Mouse (Mus musculus) c-Kit-positive CD71-positive TER-119-positive erythroid progenitor cells, embryonic 14.5 days (primary cell): ENCODE measurements around the gene Elmod2.
"Not testable (repeated sequence)": the region's sequence is repeated elsewhere in the genome, so short reads cannot be mapped to it uniquely, and the experiment has no call there.

Source experiments
- DNase-seq: peaks from one replicate; pipeline ENCODE4 v3.0.0-alpha.2; 2013; ENCODE audit warnings: low spot score

Gene Elmod2

DNA sequence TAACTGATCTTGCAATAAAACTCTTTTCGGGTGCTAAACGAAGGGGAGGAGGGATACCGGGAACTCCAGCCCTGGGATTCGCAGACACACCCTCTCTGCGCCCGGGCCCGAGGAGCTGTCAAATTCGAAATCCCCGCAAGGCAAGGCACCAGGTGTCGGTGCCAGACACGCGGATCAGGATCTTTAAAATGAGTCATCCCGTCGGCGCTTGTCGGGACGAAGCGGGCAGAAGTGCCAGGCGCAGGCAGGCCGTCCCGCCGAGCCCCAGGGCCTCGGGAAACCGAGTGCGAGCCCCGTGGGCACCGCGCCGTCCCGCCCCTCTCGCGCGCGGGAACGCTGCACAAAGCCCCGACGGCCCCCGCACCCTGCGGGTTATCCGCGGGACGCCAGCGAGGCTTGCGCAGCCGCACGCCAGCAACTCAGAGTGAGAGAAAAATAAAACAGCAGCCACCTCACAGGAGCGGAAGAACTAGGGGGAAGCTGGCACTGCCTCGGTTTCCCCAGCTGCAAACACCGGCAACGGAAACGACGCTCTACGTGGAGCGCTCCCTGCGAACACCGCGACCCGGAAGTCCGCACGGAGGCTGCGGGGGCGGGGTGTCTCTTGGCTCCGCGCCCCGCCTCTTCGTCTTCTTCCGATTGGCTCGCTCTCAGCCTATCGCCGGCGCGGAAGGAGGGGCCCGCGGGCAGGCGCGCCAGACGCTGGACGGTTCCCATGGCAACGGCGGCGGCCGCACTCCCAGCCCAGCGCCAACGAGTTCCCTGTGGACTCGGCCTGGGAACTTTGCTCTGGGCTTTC lies at the start of gene Elmod2:
Elmod2 (minus strand) TSS at position 588 of the 799 bp plus-strand sequence.
- peak; percentile 95 for DNase-seq

DNA sequence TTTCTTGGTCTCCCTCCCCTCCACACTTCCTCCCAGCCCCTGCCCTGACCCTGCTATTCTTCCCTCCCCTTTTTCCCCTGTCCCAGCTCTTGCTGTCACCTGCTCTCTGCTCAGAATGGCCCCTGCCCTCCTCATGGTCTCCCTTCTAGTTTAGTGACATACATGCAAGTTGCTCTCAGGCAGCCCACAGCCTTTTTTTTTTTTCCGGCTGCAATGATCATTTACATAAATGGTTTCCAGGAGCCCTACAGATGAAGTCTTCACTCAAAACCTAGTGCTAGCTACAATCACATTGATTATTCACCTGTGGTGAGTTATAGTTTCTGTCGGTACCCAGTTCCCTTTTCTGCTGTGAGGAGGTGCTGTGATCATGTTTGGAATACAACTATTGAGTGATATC lies 48.7 kb upstream of the Elmod2 start:
- DNase-seq = no peak

GRCm38 (mm10) chr8:83380141-83380540 lies 47.9 kb upstream of the Elmod2 start:
- DNase-seq = no peak

DNA sequence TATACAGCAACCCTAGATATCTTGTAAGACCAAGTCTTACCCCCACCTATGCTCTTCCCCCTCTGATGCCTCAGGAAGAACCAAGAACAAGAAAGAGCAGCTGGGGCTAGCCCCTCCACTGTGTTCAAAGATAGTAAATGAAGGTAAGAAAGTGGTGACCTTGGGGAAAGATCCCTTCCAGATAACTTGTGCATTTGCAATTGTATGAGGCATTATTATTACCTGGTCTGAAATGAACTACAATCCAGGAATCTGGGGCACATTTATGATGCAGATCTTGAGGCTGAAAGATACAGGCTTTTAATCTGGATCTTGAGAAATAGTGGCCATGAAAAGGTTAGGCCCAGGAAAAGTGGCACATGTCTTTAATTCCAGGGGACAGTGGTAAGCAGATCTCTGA lies 44.9 kb upstream of the Elmod2 start:
- DNase-seq = no peak

- DNase-seq = no peak
Observed at GRCm38 (mm10) chr8:83363156-83363769, 31.0 kb upstream of the Elmod2 start.

DNA sequence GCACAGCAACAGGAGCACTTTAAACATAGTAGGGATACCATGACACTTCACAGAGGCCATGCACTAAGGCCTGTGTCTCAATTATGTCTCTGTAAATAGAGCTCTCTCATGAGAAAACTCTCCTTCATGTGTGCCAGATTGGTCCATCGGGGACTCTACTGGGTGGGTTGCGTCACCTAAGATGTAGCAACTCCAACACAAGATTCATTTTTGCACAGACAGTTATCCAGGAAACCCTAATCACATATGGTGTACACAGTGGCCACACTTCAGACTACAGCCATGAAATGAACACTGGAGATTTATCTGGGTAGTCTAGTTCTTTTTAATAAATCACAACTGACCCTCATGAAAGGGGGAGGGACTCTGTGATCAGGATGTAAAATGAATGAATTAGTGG lies 19.0 kb upstream of the Elmod2 start:
- no peak for DNase-seq

GRCm38 (mm10) chr8:83348263-83348662 lies 16.0 kb upstream of the Elmod2 start, which contains the start of gene Mgat4d:
Gene Mgat4d (plus strand): TSS chr8:83348471.
- no peak for DNase-seq

- no peak for DNase-seq
Observed at GRCm38 (mm10) chr8:83342693-83343092, 10.4 kb upstream of the Elmod2 start.

GRCm38 (mm10) chr8:83342076-83342475 lies 9.8 kb upstream of the Elmod2 start:
- DNase-seq = no peak

DNA sequence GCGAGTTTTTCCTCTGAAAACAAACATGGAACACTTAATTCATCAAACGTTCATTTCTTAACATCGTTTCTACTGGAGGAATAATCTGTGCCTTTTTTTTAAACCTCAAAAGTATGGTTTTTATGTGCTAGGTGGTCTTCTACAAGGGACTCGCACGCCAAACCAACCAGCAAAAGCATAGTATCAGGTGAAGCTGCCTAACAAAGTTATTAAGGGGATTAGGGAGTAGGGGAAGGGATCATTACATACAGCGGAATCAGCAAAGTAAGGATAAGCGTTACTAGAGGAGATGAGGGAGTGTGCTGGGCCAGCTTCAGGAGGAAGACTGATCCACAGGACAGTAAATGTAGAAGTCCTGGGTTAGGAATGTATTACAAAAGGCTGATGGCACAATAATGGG lies 578 bp upstream of the Elmod2 start:
- DNase-seq = no peak

DNA sequence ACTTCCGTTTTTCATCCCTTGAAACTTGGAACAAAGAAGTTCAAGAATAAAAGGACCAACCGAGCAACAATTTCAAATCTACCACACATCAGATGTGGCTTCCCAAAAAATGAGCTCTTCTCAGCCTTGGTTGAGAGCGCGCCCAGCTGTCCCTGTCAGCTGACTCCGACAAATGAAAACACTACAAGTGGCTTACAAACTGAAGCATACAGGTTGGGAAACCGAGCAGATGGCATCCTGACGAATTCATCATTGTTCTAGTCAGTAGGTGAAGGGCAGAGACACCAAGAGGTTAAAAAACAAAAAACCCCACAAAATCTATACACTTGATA lies 753 bp downstream of the Elmod2 start:
- DNase-seq = peak; percentile 41

GRCm38 (mm10) chr8:83327889-83328288 lies 4.4 kb downstream of the Elmod2 start:
- DNase-seq = no peak

GRCm38 (mm10) chr8:83323056-83323455 lies 9.2 kb downstream of the Elmod2 start:
- DNase-seq = no peak

DNA sequence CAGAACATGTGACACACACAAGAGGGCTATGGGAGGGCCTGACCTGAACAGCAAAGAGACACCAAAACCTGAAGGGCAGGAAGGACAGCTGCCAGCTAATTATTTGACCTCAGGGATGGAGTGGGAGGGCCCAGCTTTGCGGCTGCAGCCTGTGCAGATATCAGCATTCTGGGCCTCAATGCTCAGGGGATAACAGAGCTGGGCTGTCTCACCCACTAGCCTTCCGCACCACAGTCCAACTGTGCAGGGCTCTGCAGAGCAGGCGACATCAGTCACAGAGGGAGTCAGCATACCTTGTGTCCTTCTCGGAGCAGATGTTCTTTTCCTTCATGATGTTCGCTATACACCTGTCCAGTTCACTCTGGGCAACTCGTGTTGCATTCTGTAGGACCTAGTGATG lies 9.9 kb downstream of the Elmod2 start:
- DNase-seq = no peak

DNA sequence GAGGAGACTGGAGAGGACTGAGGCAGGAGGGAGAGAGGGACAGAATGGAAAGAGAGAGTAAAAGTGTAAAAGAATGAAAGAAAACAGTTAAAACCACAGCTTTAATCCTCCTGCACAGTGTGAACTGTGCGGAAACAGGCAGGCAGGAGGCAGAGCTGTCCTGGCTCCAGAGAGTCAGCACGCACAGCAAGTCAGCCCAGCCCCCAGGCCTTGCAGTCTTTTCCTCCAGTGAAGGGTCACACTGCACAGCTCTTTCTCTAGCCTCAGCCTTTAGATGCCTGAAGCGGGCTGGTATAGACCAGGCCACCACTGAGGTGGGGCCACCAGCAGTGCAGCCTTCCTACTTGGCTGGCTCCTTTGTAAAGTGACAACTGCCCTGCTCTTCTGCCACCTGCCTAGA lies 11.7 kb downstream of the Elmod2 start:
- DNase-seq = no peak

- no peak for DNase-seq
Observed at GRCm38 (mm10) chr8:83315691-83316090, 16.6 kb downstream of the Elmod2 start.

DNA sequence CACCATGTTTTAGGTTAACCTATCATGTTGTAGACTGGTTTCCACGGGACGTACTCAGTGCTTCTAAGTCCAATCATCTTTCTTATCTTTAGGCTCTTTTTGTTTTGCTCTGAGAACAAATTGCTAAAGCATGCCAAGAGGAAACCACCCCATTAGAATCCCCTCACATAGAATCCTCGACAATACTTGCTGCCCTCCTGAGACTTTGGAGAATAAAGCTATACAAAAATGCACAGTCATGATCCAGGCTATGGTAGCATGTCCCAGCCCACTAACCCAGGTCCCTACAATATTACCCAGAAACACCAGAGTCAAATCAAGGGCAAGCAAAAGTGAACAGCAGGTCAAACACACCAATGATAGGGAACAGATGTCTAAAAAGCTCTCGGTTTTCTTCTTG lies 17.2 kb downstream of the Elmod2 start:
- DNase-seq = not testable (repeated sequence)

DNA sequence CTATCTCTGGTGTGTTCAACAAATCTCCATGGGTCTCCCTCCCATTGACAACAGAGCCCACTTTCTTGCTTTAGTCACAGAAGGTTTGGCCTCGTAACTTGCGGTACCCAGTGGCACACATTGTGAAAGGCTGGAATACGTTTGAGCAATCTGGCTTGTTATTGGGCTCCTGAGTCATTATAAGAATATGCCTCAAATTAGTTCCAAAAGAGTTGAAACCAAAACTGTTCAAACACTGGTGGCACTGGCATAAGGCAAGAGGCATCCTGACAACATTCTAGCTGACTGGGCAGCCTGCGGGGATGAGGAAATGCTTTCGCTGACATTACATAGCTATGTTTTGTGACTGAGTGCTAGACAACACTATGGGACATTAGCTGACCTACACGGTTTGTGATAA lies 22.4 kb downstream of the Elmod2 start:
- no peak for DNase-seq

GRCm38 (mm10) chr8:83304946-83305345 lies 27.3 kb downstream of the Elmod2 start:
- DNase-seq = no peak

DNA sequence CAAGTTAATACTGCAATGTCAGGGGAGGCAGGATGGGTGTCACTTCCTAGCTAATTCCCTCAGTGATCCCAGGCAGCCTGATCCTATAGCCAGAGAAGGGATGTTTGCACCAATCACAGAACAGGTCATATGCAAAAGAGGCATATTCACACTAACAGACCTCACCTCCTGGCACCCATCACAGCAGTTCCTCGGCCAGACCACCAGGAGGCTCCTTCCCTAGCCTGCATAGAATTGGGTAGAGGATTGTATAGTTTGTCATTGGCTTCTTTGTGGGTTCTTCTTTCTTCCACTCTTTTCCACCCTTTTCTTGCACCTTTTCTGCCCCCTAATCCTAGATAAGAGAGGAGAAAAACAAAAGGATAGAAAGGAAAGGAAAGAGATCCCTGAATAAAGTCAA lies 32.2 kb downstream of the Elmod2 start:
- no peak for DNase-seq

- DNase-seq = no peak
Observed at GRCm38 (mm10) chr8:83297375-83297774, 34.9 kb downstream of the Elmod2 start.

DNA sequence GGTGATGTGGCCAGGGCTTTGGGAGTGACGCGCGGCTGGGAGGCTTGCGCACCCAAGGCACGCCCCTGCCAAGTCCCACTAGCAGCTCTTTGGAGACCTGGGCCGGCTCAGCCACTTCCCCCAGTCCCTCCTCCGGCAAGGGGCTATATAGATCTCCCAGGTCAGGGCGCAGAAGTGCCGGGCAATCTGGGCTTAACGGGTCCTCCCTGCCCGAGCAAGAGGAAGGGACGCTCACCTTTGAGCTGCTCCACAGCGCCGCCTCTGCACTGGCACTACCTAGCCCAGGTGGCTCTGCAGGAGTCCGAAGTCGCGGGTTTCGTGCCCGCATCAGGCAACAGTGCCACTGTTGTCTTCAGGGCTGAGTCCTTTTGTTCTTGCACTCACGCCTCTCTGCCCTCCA lies 42.1 kb downstream of the Elmod2 start, which contains the start of gene Ucp1:
Ucp1 (plus strand) TSS at position 177 of the 400 bp plus-strand sequence.
- DNase-seq = no peak

GRCm38 (mm10) chr8:83285391-83285790 lies 46.9 kb downstream of the Elmod2 start:
- no peak for DNase-seq

DNA sequence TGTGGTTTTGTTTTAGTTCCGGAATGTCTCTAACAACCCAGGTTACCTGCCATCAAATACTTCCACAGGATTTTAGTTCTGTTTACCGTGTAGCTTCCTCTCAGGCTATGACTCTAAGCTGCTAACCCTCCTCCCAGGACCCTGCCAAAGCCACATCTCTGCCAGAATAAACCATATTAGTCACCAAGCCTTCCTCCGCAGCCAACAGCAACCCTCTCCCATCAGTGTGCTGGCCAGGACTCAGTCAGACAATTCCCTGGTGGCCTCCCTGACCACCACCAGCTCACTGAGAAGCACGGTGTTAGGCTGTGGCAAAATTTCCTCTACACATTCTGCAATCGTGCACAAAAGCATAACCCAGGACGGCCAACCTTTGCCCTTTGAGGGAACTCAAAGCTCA lies 53.9 kb downstream of the Elmod2 start:
- no peak for DNase-seq
